Mouse (Mus musculus): ENCODE data around the gene Cd33. TPM values are rescaled to one million over a fixed set of nuclear protein-coding genes. Genes with fewer than 3 reads are reported as not detected.

Gene Cd33
- 1.4 and 3.5 TPM in 2 replicates for polyA plus RNA-seq (2012; rRNA removed; ENCODE audit: low replicate concordance)

GRCm38 (mm10) chr7:43544225-43544977, at the start of gene Cd33:
TSS of gene Cd33 (minus strand) at chr7:43544428.

DNA sequence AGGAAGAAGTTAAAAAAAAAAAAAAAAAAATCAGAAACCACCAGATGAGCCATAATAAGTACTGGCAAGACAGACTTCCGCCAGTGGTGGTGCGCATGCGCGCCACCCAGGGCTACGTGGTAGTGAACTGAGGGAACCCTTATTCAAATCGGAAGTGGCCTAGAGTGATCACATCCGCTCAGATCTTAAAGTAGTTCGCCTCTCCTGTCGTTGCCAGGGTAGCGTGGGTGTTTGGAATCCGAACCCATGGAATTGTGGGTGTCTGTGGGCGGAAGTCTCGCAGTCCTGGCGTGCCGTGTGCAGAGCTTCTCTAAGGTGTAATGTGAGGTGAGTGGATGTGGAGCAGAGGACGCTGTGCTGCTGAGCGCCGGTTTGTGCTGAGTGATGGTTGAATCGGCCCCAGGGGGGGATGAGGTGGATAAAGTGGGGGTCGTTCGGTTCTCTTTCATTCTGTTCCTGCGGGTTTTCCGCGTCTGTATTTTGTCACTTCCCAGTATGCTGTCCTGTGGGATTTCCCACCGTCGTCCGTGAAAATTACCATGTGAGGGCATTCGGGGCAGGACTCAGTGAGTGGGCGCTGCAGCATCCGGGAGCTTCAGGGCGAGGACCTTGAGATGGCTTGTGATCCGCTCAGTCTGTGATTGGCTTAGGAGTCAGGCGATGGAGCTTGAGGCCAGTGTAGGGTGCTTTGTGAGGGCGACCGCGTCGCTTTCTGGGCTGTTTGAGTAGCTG, 35.4 kb upstream of the Cd33 start, which contains the start of gene Zfp719:
TSS of gene Zfp719 (plus strand) at position 171 of the 732 bp plus-strand sequence.

DNA sequence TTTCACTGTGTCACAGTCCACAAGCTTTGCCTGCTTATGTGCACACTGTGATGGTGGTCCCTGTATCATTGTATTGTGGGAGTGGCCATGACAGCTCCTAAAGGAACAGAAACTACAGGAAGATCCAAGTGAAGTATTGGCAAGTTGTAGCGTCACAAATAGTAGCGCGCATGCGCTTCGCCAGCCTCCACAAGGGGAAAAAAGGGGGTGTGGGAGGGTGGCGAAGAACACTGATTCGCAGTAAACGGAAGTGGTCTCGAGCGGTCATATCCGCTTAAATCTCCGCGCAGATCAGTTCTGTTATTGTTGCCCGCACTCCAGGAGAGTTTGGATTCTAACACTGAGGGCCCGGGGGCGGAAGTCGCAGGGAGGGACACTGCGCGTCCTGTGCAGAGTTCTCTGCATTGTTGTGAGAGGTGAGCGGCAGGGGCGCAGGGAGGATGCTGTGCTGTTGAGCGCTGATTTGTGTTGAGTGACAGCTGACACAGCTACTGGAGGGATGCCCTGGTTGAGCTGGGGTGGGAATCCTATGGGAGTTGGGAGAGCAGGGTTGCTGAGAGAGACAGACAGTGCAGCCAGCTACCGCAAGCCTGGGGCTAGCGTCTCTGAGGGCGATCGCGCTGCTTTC, 17.9 kb upstream of the Cd33 start, which contains the start of gene Zfp658:
TSS of gene Zfp658 (plus strand) at position 251 of the 628 bp plus-strand sequence.

DNA sequence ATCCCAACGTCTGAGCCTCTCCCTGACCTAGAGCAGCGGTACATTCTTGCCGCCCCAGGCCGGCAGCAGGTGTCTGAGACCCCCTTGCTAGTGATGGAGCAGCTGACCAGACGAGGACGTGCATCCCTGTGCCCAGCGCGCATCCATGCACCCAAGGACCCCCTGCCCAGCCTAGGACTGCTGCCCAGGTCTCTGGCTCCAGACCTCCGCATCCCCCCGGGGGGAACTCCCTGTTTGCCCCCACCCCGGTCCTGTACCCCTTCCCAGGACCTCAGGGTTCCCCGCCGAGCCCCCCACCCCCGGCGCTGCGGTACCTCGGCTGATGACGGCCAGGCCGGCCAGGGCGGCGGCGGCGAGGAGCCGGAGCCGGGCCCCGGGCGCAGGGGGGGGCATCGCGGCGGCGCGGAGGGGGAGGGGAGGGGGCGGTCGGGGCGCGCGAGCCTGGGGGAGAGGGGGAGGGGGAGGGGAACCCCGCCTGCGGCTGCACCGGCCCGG, 54.5 kb downstream of the Cd33 start, which contains the start of gene Iglon5:
TSS of gene Iglon5 (minus strand) at position 445 of the 495 bp plus-strand sequence.

Other genes with a start within 250 kb of the Cd33 start
- 0.32 and 0.33 TPM in 2 replicates for gene Zfp715, start 231.1 kb downstream of the Cd33 start, polyA plus RNA-seq (2012; rRNA removed; ENCODE audit: low replicate concordance)
- gene Siglecf, start 193.1 kb downstream of the Cd33 start, polyA plus RNA-seq (2012; rRNA removed; ENCODE audit: low replicate concordance), result 2.5 and 2.7 TPM in 2 replicates
- 1.4 and 6.1 TPM in 2 replicates for gene Siglecg, start 136.2 kb downstream of the Cd33 start, polyA plus RNA-seq (2012; rRNA removed; ENCODE audit: low replicate concordance)
- not detected in 2 replicates for gene Lim2, start 116.8 kb downstream of the Cd33 start, polyA plus RNA-seq (2012; rRNA removed; ENCODE audit: low replicate concordance)
- 7.4 and 37.4 TPM in 2 replicates for gene Nkg7, start 107.4 kb downstream of the Cd33 start, polyA plus RNA-seq (2012; rRNA removed; ENCODE audit: low replicate concordance)
- gene Cldnd2, start 103.6 kb downstream of the Cd33 start, polyA plus RNA-seq (2012; rRNA removed; ENCODE audit: low replicate concordance), result not detected in 2 replicates
- gene Etfb, start 100.3 kb downstream of the Cd33 start, polyA plus RNA-seq (2012; rRNA removed; ENCODE audit: low replicate concordance), result 33.2 and 35.1 TPM in 2 replicates
- 0.16 TPM in 1 of 2 replicates, not detected in the other for gene Gm45233, start 100.3 kb downstream of the Cd33 start, polyA plus RNA-seq (2012; rRNA removed; ENCODE audit: low replicate concordance)
- gene Vsig10l, start 81.3 kb downstream of the Cd33 start, polyA plus RNA-seq (2012; rRNA removed; ENCODE audit: low replicate concordance), result 2.7 and 3.0 TPM in 2 replicates
- gene Iglon5, start 54.4 kb downstream of the Cd33 start, polyA plus RNA-seq (2012; rRNA removed; ENCODE audit: low replicate concordance), result 1.6 and 1.9 TPM in 2 replicates
- gene 4931406B18Rik, start 38.5 kb downstream of the Cd33 start, polyA plus RNA-seq (2012; rRNA removed; ENCODE audit: low replicate concordance), result not detected in 2 replicates
- gene Zfp658, start 17.8 kb upstream of the Cd33 start, polyA plus RNA-seq (2012; rRNA removed; ENCODE audit: low replicate concordance), result 0.15 TPM in 2 replicates
- gene Zfp719, start 35.2 kb upstream of the Cd33 start, polyA plus RNA-seq (2012; rRNA removed; ENCODE audit: low replicate concordance), result 0.14 and 0.43 TPM in 2 replicates
- gene Zfp819, start 62.7 kb upstream of the Cd33 start, polyA plus RNA-seq (2012; rRNA removed; ENCODE audit: low replicate concordance), result 0.22 TPM in 1 of 2 replicates, not detected in the other
- 46.9 and 47.2 TPM in 2 replicates for gene Ceacam18, start 90.3 kb upstream of the Cd33 start, polyA plus RNA-seq (2012; rRNA removed; ENCODE audit: low replicate concordance)
- gene Siglece, start 115.7 kb upstream of the Cd33 start, polyA plus RNA-seq (2012; rRNA removed; ENCODE audit: low replicate concordance), result 2.9 and 5.0 TPM in 2 replicates
- gene Ctu1, start 127.6 kb upstream of the Cd33 start, polyA plus RNA-seq (2012; rRNA removed; ENCODE audit: low replicate concordance), result 7.8 and 10.7 TPM in 2 replicates
- gene Klk14, start 146.0 kb upstream of the Cd33 start, polyA plus RNA-seq (2012; rRNA removed; ENCODE audit: low replicate concordance), result 0.08 and 0.09 TPM in 2 replicates
- gene Klk13, start 168.1 kb upstream of the Cd33 start, polyA plus RNA-seq (2012; rRNA removed; ENCODE audit: low replicate concordance), result not detected in 2 replicates
- gene Klk12, start 224.5 kb upstream of the Cd33 start, polyA plus RNA-seq (2012; rRNA removed; ENCODE audit: low replicate concordance), result not detected in 2 replicates
- 0.21 TPM in 1 of 2 replicates, not detected in the other for gene Klk11, start 230.2 kb upstream of the Cd33 start, polyA plus RNA-seq (2012; rRNA removed; ENCODE audit: low replicate concordance)
- 0.28 and 0.37 TPM in 2 replicates for gene Klk10, start 236.6 kb upstream of the Cd33 start, polyA plus RNA-seq (2012; rRNA removed; ENCODE audit: low replicate concordance)
- not detected in 2 replicates for gene Klk9, start 247.5 kb upstream of the Cd33 start, polyA plus RNA-seq (2012; rRNA removed; ENCODE audit: low replicate concordance)

Data from duodenum, adult 2 months (tissue).